ENCODE assay signal across 8 mouse cellular contexts in the genomic region with DNA sequence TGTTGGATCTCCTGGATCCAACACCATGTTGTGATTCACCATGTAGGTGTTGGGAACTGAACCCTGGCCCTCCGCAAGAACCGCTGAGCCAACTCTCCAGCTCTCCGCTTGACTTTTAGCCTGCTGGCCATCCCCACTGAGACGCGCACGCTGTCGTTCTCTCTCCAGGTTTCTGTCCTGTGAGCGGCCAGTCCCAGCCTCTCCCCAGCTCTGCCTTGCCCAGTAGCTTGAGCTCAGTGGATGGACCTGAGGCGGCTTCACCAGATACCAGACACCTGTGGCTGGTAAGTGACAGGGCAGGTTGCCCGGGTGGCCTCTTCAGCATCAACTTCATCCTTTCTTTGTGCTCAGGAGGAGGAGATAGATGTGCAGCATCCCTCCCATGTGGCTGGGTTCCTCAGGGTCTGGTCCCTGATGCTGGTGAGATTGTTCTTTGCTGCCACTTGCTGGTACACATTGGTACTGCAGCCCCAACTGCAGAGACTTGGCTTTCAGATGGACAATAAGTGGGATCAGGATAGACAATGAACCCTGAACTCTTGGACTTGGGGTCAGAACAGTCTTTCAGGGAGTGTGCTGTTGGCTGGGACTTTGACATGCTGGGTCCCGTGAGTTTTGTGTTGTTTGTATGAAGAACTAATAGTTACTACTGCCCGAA. TPM values are rescaled to one million over a fixed set of nuclear protein-coding genes. Genes with fewer than 3 reads are reported as not detected.
DNase-seq lines count a peak whose midpoint lies in the region; ATAC-seq and TF ChIP-seq lines count a peak whose summit lies in the region.

No protein-coding gene starts in this region.

- peaks cover 14% of the 10 kb centered on the region for H3K4me1 ChIP-seq in E14TG2a.4 (replicated peaks; ENCODE audit: low read depth, low read length)
- no peaks in the 10 kb centered on the region for H3K4me1 ChIP-seq in lung, embryonic 14.5 days (ENCODE audit: insufficient read depth)

- no peak overlapping the region for H3K4me3 ChIP-seq in E14TG2a.4 (replicated peaks; ENCODE audit: low read length)
- no peak overlapping the region for H3K4me3 ChIP-seq in lung, embryonic 14.5 days (ENCODE audit: low read depth, low read length)

- intact Hi-C loops in heart, postnatal 36 days (cut with DNase I) = loop anchor here (1.0 kb wide), 1 partner anchor 42 kb away; no protein-coding TSS in a partner anchor

- H3K27ac ChIP-seq in lung, embryonic 14.5 days (ENCODE audit: low read depth) = no peak overlapping the region

- TF ChIP-seq POLR2A in brain, embryonic 14.5 days (IDR thresholded peaks at IDR 0.05; ENCODE audit: borderline replicate concordance, extremely low read depth, insufficient read depth, insufficient read length, poor library complexity, severe bottlenecking) = no peak

- ATAC-seq in erythroblast, adult 5-6 weeks (replicated peaks; ENCODE audit: low FRiP score, poor library complexity, severe bottlenecking) = peak; percentile 65
- no peak for ATAC-seq in lung, embryonic 14.5 days (ENCODE audit: insufficient read depth)

- H3K4me2 ChIP-seq in lung, embryonic 14.5 days = no peak overlapping the region

- no peaks in the 10 kb centered on the region for H3K9me3 ChIP-seq in E14TG2a.4 (ENCODE audit: low read length)
- H3K9me3 ChIP-seq in lung, embryonic 14.5 days (ENCODE audit: low read depth, low read length) = no peaks in the 10 kb centered on the region

- 36% methylated on average over 12 of the region's 12 CpGs for WGBS in lung, embryonic 14.5 days

- peak; percentile 87 for DNase-seq in brain, embryonic 14.5 days (ENCODE audit: low read depth)
- DNase-seq in heart, postnatal 36 days = peak; percentile 79 to 88
- peak; percentile 86 for DNase-seq in layer of hippocampus, adult 11-12 months (ENCODE audit: low spot score)
- peak; percentile 92 for DNase-seq in lung, embryonic 14.5 days
- DNase-seq in ovary, postnatal 10 days (ENCODE audit: low spot score) = peak; percentile 64
- DNase-seq in thymus, postnatal 0 days (ENCODE audit: low spot score) = peak; percentile 78

- TF ChIP-seq CTCF in E14TG2a.4 (conservative IDR thresholded peaks at IDR 0.05; ENCODE audit: low read length) = peak; percentile 70
- peak; percentile 94 for TF ChIP-seq CTCF in brain, embryonic 14.5 days (IDR thresholded peaks at IDR 0.05; ENCODE audit: borderline replicate concordance, extremely low read depth, insufficient read depth, insufficient read length)
- TF ChIP-seq CTCF in lung, embryonic 14.5 days (IDR thresholded peaks at IDR 0.05; ENCODE audit: low read depth) = peak; percentile 99

- H3K36me3 ChIP-seq in E14TG2a.4 (ENCODE audit: insufficient read depth, low read length) = peaks cover 83% of the 10 kb centered on the region
- H3K36me3 ChIP-seq in lung, embryonic 14.5 days (ENCODE audit: insufficient read depth) = no peaks in the 10 kb centered on the region

- H3K9ac ChIP-seq in lung, embryonic 14.5 days = no peak overlapping the region

- H3K27me3 ChIP-seq in E14TG2a.4 (ENCODE audit: insufficient read depth, low read length) = no peaks in the 10 kb centered on the region
- H3K27me3 ChIP-seq in lung, embryonic 14.5 days (ENCODE audit: insufficient read depth, low read length) = no peaks in the 10 kb centered on the region

RNA-seq across cellular contexts. Expression of gene Tcf25, which starts 12.3 kb away (rescaled TPM):
- polyA plus RNA-seq in brain, embryonic 14.5 days (2012; rRNA removed) = 313 and 402 TPM in 2 replicates
- total RNA-seq in erythroblast, adult 5-6 weeks (2015; ENCODE audit: low replicate concordance) = 25.3 and 45.0 TPM in 2 replicates
- 19.5 and 29.4 TPM in 2 replicates for total RNA-seq in erythroblast, adult 5-6 weeks (2017; ENCODE audit: low replicate concordance)
- total RNA-seq in heart, postnatal 36 days (2021) = 100 to 1,000 TPM; 121 to 130 TPM
- 144 and 146 TPM in 2 replicates for polyA plus RNA-seq in lung, embryonic 14.5 days (2014; fragmentation: Nextera tagmentation; extraction: Ambion mirVana)
- 155 and 165 TPM in 2 replicates for polyA plus RNA-seq in thymus, postnatal 0 days (2015; fragmentation: Nextera tagmentation; extraction: Ambion mirVana)

RNA-seq across cellular contexts. Expression of gene Spire2, which starts 28.7 kb away (rescaled TPM):
- polyA plus RNA-seq in brain, embryonic 14.5 days (2012; rRNA removed) = 42.0 and 47.0 TPM in 2 replicates
- total RNA-seq in erythroblast, adult 5-6 weeks (2015; ENCODE audit: low replicate concordance) = not detected in 2 replicates
- total RNA-seq in erythroblast, adult 5-6 weeks (2017; ENCODE audit: low replicate concordance) = 0.09 TPM in 1 of 2 replicates, not detected in the other
- total RNA-seq in heart, postnatal 36 days (2021) = under 1 TPM; 0.11 to 0.14 TPM
- 1.7 TPM in 2 replicates for polyA plus RNA-seq in lung, embryonic 14.5 days (2014; fragmentation: Nextera tagmentation; extraction: Ambion mirVana)
- polyA plus RNA-seq in thymus, postnatal 0 days (2015; fragmentation: Nextera tagmentation; extraction: Ambion mirVana) = 1.3 and 1.4 TPM in 2 replicates

RNA-seq across cellular contexts. Expression of gene Fanca, which starts 42.8 kb away (rescaled TPM):
- polyA plus RNA-seq in brain, embryonic 14.5 days (2012; rRNA removed) = 19.4 and 42.7 TPM in 2 replicates
- total RNA-seq in erythroblast, adult 5-6 weeks (2015; ENCODE audit: low replicate concordance) = 2.3 and 16.5 TPM in 2 replicates
- 11.1 and 22.0 TPM in 2 replicates for total RNA-seq in erythroblast, adult 5-6 weeks (2017; ENCODE audit: low replicate concordance)
- total RNA-seq in heart, postnatal 36 days (2021) = 1 to 10 TPM; 1.7 to 3.4 TPM
- polyA plus RNA-seq in lung, embryonic 14.5 days (2014; fragmentation: Nextera tagmentation; extraction: Ambion mirVana) = 40.0 and 41.6 TPM in 2 replicates
- 22.0 and 22.5 TPM in 2 replicates for polyA plus RNA-seq in thymus, postnatal 0 days (2015; fragmentation: Nextera tagmentation; extraction: Ambion mirVana)

RNA-seq across cellular contexts. Expression of gene Mc1r, which starts 45.7 kb away (rescaled TPM):
- polyA plus RNA-seq in brain, embryonic 14.5 days (2012; rRNA removed) = 0.05 and 0.08 TPM in 2 replicates
- total RNA-seq in erythroblast, adult 5-6 weeks (2015; ENCODE audit: low replicate concordance) = not detected in 2 replicates
- total RNA-seq in erythroblast, adult 5-6 weeks (2017; ENCODE audit: low replicate concordance) = not detected in 2 replicates
- not detected for total RNA-seq in heart, postnatal 36 days (2021)
- not detected in 2 replicates for polyA plus RNA-seq in lung, embryonic 14.5 days (2014; fragmentation: Nextera tagmentation; extraction: Ambion mirVana)
- 0.28 and 0.56 TPM in 2 replicates for polyA plus RNA-seq in thymus, postnatal 0 days (2015; fragmentation: Nextera tagmentation; extraction: Ambion mirVana)

RNA-seq across cellular contexts. Expression of gene Tubb3, which starts 50.0 kb away (rescaled TPM):
- 3,325 and 3,474 TPM in 2 replicates for polyA plus RNA-seq in brain, embryonic 14.5 days (2012; rRNA removed)
- 3.8 TPM in 1 of 2 replicates, not detected in the other for total RNA-seq in erythroblast, adult 5-6 weeks (2015; ENCODE audit: low replicate concordance)
- not detected in 2 replicates for total RNA-seq in erythroblast, adult 5-6 weeks (2017; ENCODE audit: low replicate concordance)
- total RNA-seq in heart, postnatal 36 days (2021) = under 1 TPM in 1 of 2 experiments, not detected in 1; 0.72 TPM
- polyA plus RNA-seq in lung, embryonic 14.5 days (2014; fragmentation: Nextera tagmentation; extraction: Ambion mirVana) = 1.7 and 3.0 TPM in 2 replicates
- polyA plus RNA-seq in thymus, postnatal 0 days (2015; fragmentation: Nextera tagmentation; extraction: Ambion mirVana) = 11.9 and 16.3 TPM in 2 replicates

Comparison
In these comparisons a context has a peak if more than half of its experiments do, and no peak if none do; other contexts are left out.
1. RNA of gene Spire2, which starts 28.7 kb away (polyA plus RNA-seq): 42.0 to 47.0 TPM in brain, embryonic 14.5 days; 1.7 TPM in lung, embryonic 14.5 days and 1.3 to 1.4 TPM in thymus, postnatal 0 days; every median in the first group is over 10 times any median in the second.
2. Peak in every context shown above with its lines, with median percentiles within 50 percentile points of each other: CTCF ChIP-seq and DNase-seq.